Mouse (Mus musculus): Measurements from ENCODE around the gene AA986860. TPM values are rescaled to one million over a fixed set of nuclear protein-coding genes. Genes with fewer than 3 reads are reported as not detected.

The AA986860 gene
- polyA plus RNA-seq (2017; shearing (Covaris generic)): under 1 TPM; 0.25 to 0.34 TPM

- ATAC-seq: no peak
These were observed at the start of gene AA986860 for GRCm38 (mm10) chr1:130731741-130732337. Gene AA986860, plus strand, starts transcription at chr1:130731976.

GRCm38 (mm10) chr1:130683905-130684304, 47.9 kb upstream of the AA986860 start:
- ATAC-seq: no peak

- ATAC-seq: no peak
These were observed 33.2 kb upstream of the AA986860 start for GRCm38 (mm10) chr1:130698601-130699000.

GRCm38 (mm10) chr1:130699937-130700633, 31.7 kb upstream of the AA986860 start:
- no peak for ATAC-seq

- no peak for ATAC-seq
These were observed 29.8 kb upstream of the AA986860 start for GRCm38 (mm10) chr1:130701976-130702375.

- no peak for ATAC-seq
These were observed 28.2 kb upstream of the AA986860 start for GRCm38 (mm10) chr1:130703613-130704012.

- no peak for ATAC-seq
These were observed 21.3 kb upstream of the AA986860 start for GRCm38 (mm10) chr1:130710283-130711080.

GRCm38 (mm10) chr1:130714046-130714445, 17.7 kb upstream of the AA986860 start:
- ATAC-seq: no peak

GRCm38 (mm10) chr1:130715561-130716217, 16.1 kb upstream of the AA986860 start, which contains the start of gene Gm29427:
Gene Gm29427, minus strand, starts transcription at chr1:130715799.
- ATAC-seq: peak; percentile 86

GRCm38 (mm10) chr1:130716218-130716512, 15.6 kb upstream of the AA986860 start:
- ATAC-seq: no peak

- no peak for ATAC-seq
These were observed 15.1 kb upstream of the AA986860 start for GRCm38 (mm10) chr1:130716513-130717290.

- ATAC-seq: peak; percentile 66
These were observed 14.4 kb upstream of the AA986860 start, which contains the start of gene Yod1 for GRCm38 (mm10) chr1:130717291-130717871. Gene Yod1, plus strand, starts transcription at chr1:130717327.

GRCm38 (mm10) chr1:130724206-130724605, 7.6 kb upstream of the AA986860 start:
- no peak for ATAC-seq

- ATAC-seq: no peak
These were observed 5.4 kb upstream of the AA986860 start for GRCm38 (mm10) chr1:130726396-130726795.

GRCm38 (mm10) chr1:130728070-130728469, 3.7 kb upstream of the AA986860 start:
- ATAC-seq: no peak

GRCm38 (mm10) chr1:130728708-130729107, 3.1 kb upstream of the AA986860 start:
- ATAC-seq: no peak

GRCm38 (mm10) chr1:130729153-130729552, 2.6 kb upstream of the AA986860 start, which contains the start of gene Pfkfb2:
Gene Pfkfb2, minus strand, starts transcription at chr1:130729253.
- ATAC-seq: no peak

- ATAC-seq: no peak
These were observed 1.2 kb downstream of the AA986860 start for GRCm38 (mm10) chr1:130732706-130733658.

- no peak for ATAC-seq
These were observed 1.9 kb downstream of the AA986860 start for GRCm38 (mm10) chr1:130733671-130734070.

- no peak for ATAC-seq
These were observed 2.7 kb downstream of the AA986860 start for GRCm38 (mm10) chr1:130734452-130734851.

Data from activated CD4-positive, CD25-positive, alpha-beta regulatory T cell, adult 4 months (primary cell).